Mouse (Mus musculus): ENCODE measurements around the gene Igfbp6. TPM values are rescaled to one million over a fixed set of nuclear protein-coding genes. Genes with fewer than 3 reads are reported as not detected.

The Igfbp6 gene
- polyA plus RNA-seq, 1 experiment from 2014 or later, result 0.46 TPM

- no peak overlapping the region for H3K27ac ChIP-seq
- no peak overlapping the region for H3K4me3 ChIP-seq
- no peaks in the 10 kb centered on the region for H3K9me3 ChIP-seq (replicated peaks)
- peaks cover 8% of the 10 kb centered on the region for H3K4me1 ChIP-seq
- 85% methylated on average over 4 of the region's 4 CpGs for WGBS
- H3K27me3 ChIP-seq (ENCODE audit: low read depth, poor library complexity, severe bottlenecking), result no peaks in the 10 kb centered on the region
- no peak for DNase-seq (ENCODE audit: low spot score)
- peaks cover 21% of the 10 kb centered on the region for H3K36me3 ChIP-seq
These were observed 54.7 kb downstream of the Igfbp6 start for GRCm38 (mm10) chr15:102198841-102199240.

Other genes starting within 250 kb of the Igfbp6 start
- gene Krt4, start 219.6 kb upstream of the Igfbp6 start, polyA plus RNA-seq (2016; fragmentation: Nextera tagmentation; extraction: Ambion mirVana), result not detected in 2 replicates
- gene Krt79, start 204.0 kb upstream of the Igfbp6 start, polyA plus RNA-seq (2016; fragmentation: Nextera tagmentation; extraction: Ambion mirVana), result not detected in 2 replicates
- 0.08 TPM in 1 of 2 replicates, not detected in the other for gene Krt78, start 190.1 kb upstream of the Igfbp6 start, polyA plus RNA-seq (2016; fragmentation: Nextera tagmentation; extraction: Ambion mirVana)
- 29.3 and 42.6 TPM in 2 replicates for gene Krt8, start 139.9 kb upstream of the Igfbp6 start, polyA plus RNA-seq (2016; fragmentation: Nextera tagmentation; extraction: Ambion mirVana)
- 33.4 and 49.5 TPM in 2 replicates for gene Krt18, start 116.2 kb upstream of the Igfbp6 start, polyA plus RNA-seq (2016; fragmentation: Nextera tagmentation; extraction: Ambion mirVana)
- gene Eif4b, start 70.6 kb upstream of the Igfbp6 start, polyA plus RNA-seq (2016; fragmentation: Nextera tagmentation; extraction: Ambion mirVana), result 133 and 140 TPM in 2 replicates
- gene Tns2, start 43.9 kb upstream of the Igfbp6 start, polyA plus RNA-seq (2016; fragmentation: Nextera tagmentation; extraction: Ambion mirVana), result 13.0 and 18.6 TPM in 2 replicates
- gene Spryd3, start 8.1 kb upstream of the Igfbp6 start, polyA plus RNA-seq (2016; fragmentation: Nextera tagmentation; extraction: Ambion mirVana), result 12.6 and 14.6 TPM in 2 replicates
- 0.06 and 0.24 TPM in 2 replicates for gene Soat2, start 6.2 kb downstream of the Igfbp6 start, polyA plus RNA-seq (2016; fragmentation: Nextera tagmentation; extraction: Ambion mirVana)
- 73.0 and 88.7 TPM in 2 replicates for gene Zfp740, start 58.9 kb downstream of the Igfbp6 start, polyA plus RNA-seq (2016; fragmentation: Nextera tagmentation; extraction: Ambion mirVana)
- gene Csad, start 60.4 kb downstream of the Igfbp6 start, polyA plus RNA-seq (2016; fragmentation: Nextera tagmentation; extraction: Ambion mirVana), result 38.8 and 55.0 TPM in 2 replicates
- 1.2 and 1.5 TPM in 2 replicates for gene Itgb7, start 87.6 kb downstream of the Igfbp6 start, polyA plus RNA-seq (2016; fragmentation: Nextera tagmentation; extraction: Ambion mirVana)
- gene Rarg, start 113.2 kb downstream of the Igfbp6 start, polyA plus RNA-seq (2016; fragmentation: Nextera tagmentation; extraction: Ambion mirVana), result 111 and 148 TPM in 2 replicates
- gene Gm9918, start 126.2 kb downstream of the Igfbp6 start, polyA plus RNA-seq (2016; fragmentation: Nextera tagmentation; extraction: Ambion mirVana), result 1.1 and 1.4 TPM in 2 replicates
- gene Mfsd5, start 135.1 kb downstream of the Igfbp6 start, polyA plus RNA-seq (2016; fragmentation: Nextera tagmentation; extraction: Ambion mirVana), result 69.5 and 76.5 TPM in 2 replicates
- 60.6 and 63.5 TPM in 2 replicates for gene Espl1, start 151.9 kb downstream of the Igfbp6 start, polyA plus RNA-seq (2016; fragmentation: Nextera tagmentation; extraction: Ambion mirVana)
- gene Pfdn5, start 181.8 kb downstream of the Igfbp6 start, polyA plus RNA-seq (2016; fragmentation: Nextera tagmentation; extraction: Ambion mirVana), result 351 and 381 TPM in 2 replicates
- gene Myg1, start 187.3 kb downstream of the Igfbp6 start, polyA plus RNA-seq (2016; fragmentation: Nextera tagmentation; extraction: Ambion mirVana), result 123 and 135 TPM in 2 replicates
- gene Aaas, start 206.4 kb downstream of the Igfbp6 start, polyA plus RNA-seq (2016; fragmentation: Nextera tagmentation; extraction: Ambion mirVana), result 150 and 163 TPM in 2 replicates
- gene Sp7, start 222.8 kb downstream of the Igfbp6 start, polyA plus RNA-seq (2016; fragmentation: Nextera tagmentation; extraction: Ambion mirVana), result 1.6 and 1.8 TPM in 2 replicates